Mouse (Mus musculus): ENCODE results near the gene Lypd6b. TPM values are rescaled to one million over a fixed set of nuclear protein-coding genes. Genes with fewer than 3 reads are reported as not detected.

Lypd6b gene
- polyA plus RNA-seq, 1 experiment from 2014 or later = 3.9 TPM

DNA sequence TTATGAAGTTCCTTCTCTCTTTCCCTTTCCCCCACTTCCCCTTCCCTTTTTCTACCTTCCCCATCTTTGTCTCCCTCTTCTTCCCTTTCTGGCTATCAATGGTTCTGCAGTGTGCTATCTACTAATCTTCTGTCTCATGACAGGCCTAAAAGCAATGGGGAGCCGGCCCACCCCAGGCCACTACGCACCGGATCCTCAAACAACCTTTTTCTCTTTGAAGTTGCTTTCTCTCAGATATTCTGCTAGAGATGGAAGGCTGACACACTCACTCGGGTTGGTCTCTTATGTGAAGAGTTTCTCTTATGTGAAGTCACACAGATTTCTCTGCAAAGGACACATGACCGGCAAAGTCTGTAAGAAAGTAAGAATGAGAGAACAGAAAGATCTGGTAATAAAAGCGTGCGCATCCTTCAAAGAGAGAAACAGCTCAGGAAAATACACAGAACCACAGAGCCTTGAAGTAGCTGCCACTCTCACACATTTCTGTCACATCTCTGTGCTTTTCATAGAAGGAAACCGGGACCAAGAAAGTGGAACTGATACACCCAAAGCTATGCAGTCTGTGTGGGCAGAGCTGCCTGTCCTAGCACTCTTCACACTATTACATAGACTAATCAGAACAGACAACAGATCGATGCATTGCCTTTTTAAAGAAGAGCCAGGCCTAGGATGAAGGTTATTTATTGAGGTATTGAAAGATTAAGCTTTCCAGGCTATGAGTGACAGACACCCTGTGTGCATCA, 80.8 kb downstream of the Lypd6b start:
- Histone ChIP-seq H3K27me3 (replicated peaks; ENCODE audit: low read depth, poor library complexity, severe bottlenecking) (peaks cover 4% of the 10 kb centered on the region; the same call in 1 of the 2 replicates), H3K4me1 (no peaks in the 10 kb centered on the region), H3K27ac (replicated peaks) (no peak overlapping the region), H3K36me3 (replicated peaks) (no peaks in the 10 kb centered on the region), H3K4me3 (no peak overlapping the region), H3K9me3 (no peaks in the 10 kb centered on the region)
- DNase-seq (ENCODE audit: low spot score) = no peak
- 89% methylated on average over 9 of the region's 9 CpGs for WGBS

DNA sequence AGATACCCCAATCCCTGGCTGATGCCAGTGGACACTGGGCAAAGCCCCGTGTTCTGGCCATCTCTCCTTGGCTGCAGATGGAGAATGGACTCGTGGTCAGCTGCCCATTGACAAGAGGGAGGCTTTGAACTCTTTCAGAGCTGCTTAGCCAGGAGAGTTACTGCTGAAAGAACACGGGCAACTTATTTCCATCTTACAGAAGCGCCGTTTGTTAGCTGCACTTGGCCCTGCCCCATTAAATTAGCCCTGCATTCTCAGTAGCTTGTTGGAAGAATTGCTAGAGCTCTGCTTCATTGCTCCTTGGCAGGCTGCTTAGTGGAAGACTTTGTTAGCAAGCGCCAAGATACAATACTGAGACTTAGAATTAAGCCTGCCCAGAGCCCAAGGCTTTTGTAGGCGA, 81.6 kb downstream of the Lypd6b start:
- Histone ChIP-seq H3K4me1 (no peaks in the 10 kb centered on the region), H3K36me3 (replicated peaks) (no peaks in the 10 kb centered on the region), H3K27ac (replicated peaks) (no peak overlapping the region), H3K4me3 (no peak overlapping the region), H3K9me3 (0 out of 2 replicates have a peak, but pooled peaks cover 2% of the 10 kb centered on the region), H3K27me3 (replicated peaks; ENCODE audit: low read depth, poor library complexity, severe bottlenecking) (no peaks in the 10 kb centered on the region)
- WGBS = 82% methylated on average over 7 of the region's 7 CpGs
- DNase-seq (ENCODE audit: low spot score) = no peak

DNA sequence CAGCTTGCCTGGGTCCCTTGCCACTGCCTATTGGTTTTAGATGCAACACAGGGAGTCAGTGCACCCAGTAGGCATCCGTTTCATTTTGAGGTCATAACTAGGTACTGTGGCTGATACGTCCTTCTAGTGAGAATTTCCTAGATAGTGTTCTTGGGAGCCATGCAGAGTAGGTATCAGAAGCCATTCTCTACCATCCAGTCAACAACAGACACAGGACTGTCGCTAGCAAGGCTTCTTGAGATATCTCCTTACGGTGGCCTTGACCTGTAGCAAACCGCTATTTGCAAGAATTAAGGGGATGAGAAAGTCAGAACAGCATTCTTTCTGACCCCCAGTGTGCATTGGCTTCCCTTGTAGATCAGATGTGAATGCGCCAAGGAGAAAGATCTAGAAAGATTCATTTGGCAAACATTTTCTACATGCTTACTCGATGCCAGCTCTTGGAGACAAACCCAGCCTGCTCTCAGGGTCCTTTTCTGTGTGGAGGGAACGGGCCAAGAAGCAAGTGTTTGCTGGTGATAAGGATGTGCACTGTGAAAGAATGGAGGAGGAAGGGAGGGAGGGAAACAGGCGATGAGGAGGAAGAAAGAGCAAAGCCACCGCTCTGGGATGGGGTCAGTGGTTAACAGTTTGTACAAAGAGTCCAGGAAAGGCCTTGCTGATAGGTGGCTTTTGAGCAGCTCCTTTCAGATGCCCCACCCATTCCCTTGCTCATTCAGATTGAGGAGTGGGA, 82.5 kb downstream of the Lypd6b start:
- WGBS = 90% methylated on average over 10 of the region's 10 CpGs
- Histone ChIP-seq H3K4me1 (no peaks in the 10 kb centered on the region), H3K36me3 (replicated peaks) (no peaks in the 10 kb centered on the region), H3K9me3 (0 out of 2 replicates have a peak, but pooled peaks cover 2% of the 10 kb centered on the region), H3K27me3 (replicated peaks; ENCODE audit: low read depth, poor library complexity, severe bottlenecking) (no peaks in the 10 kb centered on the region), H3K27ac (replicated peaks) (no peak overlapping the region), H3K4me3 (no peak overlapping the region)
- DNase-seq (ENCODE audit: low spot score) = no peak

DNA sequence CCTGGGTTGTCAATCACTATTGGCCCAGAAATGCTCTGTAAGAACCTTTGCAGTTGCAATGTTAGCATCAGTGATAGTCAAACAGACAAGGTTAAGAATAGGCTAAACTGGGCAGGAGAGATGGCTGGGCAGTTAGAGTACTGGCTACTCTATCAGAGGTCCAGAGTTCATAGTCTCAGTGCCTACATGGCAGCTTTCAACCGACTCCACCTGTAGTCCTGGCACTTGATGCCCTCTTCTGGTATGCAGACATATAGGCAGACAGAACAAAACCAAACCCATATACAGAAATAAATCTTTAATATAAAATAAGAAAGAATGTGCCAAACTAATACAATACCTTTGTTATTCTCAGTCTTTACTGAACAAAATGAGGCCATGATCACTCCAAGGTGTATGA, 83.5 kb downstream of the Lypd6b start:
- no peak overlapping the region for H3K4me3 ChIP-seq
- DNase-seq (ENCODE audit: low spot score) = no peak
- 83% methylated on average over 1 of the region's 1 CpGs for WGBS
- H3K27me3 ChIP-seq (replicated peaks; ENCODE audit: low read depth, poor library complexity, severe bottlenecking) = no peaks in the 10 kb centered on the region
- no peaks in the 10 kb centered on the region for H3K4me1 ChIP-seq
- H3K9me3 ChIP-seq = 0 out of 2 replicates have a peak, but pooled peaks cover 2% of the 10 kb centered on the region
- H3K36me3 ChIP-seq (replicated peaks) = no peaks in the 10 kb centered on the region
- H3K27ac ChIP-seq (replicated peaks) = no peak overlapping the region

DNA sequence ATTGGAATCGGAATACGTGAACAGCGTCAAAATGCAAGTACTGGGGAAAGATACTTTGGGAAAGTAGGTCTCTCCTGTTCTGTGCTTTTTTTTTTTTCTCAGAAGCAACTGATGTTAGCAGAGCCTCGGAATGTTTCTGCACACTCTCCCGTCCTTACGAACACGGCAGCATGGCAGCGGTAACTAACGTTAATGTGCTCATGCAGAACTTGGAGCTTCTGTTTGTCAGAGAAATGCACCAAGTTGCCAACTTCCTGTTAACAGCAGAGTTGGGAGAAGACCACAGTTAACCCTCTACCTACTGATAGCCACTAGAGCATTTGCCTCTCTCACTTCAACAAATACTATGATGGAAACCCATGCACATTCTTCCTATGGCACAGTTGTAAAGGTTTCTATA, 93.0 kb downstream of the Lypd6b start:
- no peaks in the 10 kb centered on the region for H3K27me3 ChIP-seq (replicated peaks; ENCODE audit: low read depth, poor library complexity, severe bottlenecking)
- no peaks in the 10 kb centered on the region for H3K9me3 ChIP-seq
- peaks cover 17% of the 10 kb centered on the region for H3K4me1 ChIP-seq
- no peak overlapping the region for H3K4me3 ChIP-seq
- no peak overlapping the region for H3K27ac ChIP-seq (replicated peaks)
- WGBS = 84% methylated on average over 9 of the region's 9 CpGs
- no peak for DNase-seq (ENCODE audit: low spot score)
- no peaks in the 10 kb centered on the region for H3K36me3 ChIP-seq (replicated peaks)

DNA sequence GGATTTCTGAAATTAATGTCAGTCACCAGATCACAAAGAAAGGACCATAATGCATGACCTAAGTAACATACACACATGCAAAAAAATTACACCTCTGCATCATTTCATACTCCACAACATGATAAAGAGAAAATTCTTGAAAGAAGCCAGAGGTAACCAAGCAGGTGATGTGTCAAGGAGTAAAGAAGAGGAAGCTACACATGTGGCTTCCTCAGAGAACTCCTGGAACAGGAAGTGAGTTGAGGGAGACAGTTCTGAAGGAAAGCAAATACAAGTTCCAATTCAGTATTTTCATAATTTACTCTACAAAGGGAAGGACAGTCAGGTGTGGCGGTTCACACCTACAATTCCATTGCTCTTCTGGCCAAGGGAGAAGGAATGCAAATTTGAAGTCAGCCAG, 93.5 kb downstream of the Lypd6b start:
- no peak for DNase-seq (ENCODE audit: low spot score)
- Histone ChIP-seq H3K27me3 (replicated peaks; ENCODE audit: low read depth, poor library complexity, severe bottlenecking) (no peaks in the 10 kb centered on the region), H3K9me3 (no peaks in the 10 kb centered on the region), H3K4me1 (peaks cover 17% of the 10 kb centered on the region), H3K4me3 (no peak overlapping the region), H3K36me3 (replicated peaks) (no peaks in the 10 kb centered on the region), H3K27ac (replicated peaks) (no peak overlapping the region)
- WGBS = 95% methylated on average over 1 of the region's 1 CpGs

DNA sequence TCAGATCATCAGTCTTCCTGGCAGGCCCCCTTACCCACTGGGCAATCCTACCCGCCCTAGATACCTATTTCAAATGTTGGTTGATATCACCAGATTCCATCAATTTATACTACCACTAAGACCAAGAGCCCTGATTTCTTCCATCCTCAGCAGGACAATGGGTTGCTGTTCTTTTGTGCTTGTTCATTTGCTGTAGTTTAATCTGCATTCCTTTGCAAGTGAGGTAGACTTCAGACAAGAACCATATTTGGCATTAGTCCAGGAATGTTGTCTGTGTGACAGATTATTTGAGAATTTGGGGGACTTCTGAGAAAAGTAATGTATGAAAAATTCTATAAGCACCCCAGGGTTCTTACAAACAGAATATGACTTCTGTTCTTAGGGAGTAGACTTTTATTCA, 95.0 kb downstream of the Lypd6b start:
- Histone ChIP-seq H3K36me3 (replicated peaks) (no peaks in the 10 kb centered on the region), H3K27me3 (replicated peaks; ENCODE audit: low read depth, poor library complexity, severe bottlenecking) (no peaks in the 10 kb centered on the region)
- WGBS = 96% methylated on average over 1 of the region's 1 CpGs

DNA sequence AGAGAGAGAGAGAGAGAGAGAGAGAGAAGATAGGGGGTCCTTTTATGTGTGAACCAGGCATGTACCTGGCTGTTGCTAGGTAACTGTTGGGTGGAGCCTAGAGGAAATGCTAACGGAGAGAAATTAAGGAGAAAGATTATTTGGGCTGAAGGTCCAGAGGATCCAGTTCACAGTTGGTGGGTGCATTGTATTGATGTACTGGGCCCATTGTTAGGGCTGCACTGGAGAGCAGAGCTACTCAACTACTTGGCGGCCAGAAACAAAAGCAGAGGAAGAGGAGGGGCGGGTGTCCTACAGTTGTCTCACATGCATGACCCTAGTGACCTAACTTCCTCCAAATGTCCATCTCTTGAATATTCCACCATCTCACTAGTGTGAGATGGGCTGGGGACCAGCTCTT, 96.5 kb downstream of the Lypd6b start:
- H3K27me3 ChIP-seq (replicated peaks; ENCODE audit: low read depth, poor library complexity, severe bottlenecking) = no peaks in the 10 kb centered on the region
- DNase-seq (ENCODE audit: low spot score) = no peak
- WGBS = 38% methylated on average over 3 of the region's 3 CpGs
- no peak overlapping the region for H3K4me3 ChIP-seq
- peaks cover 21% of the 10 kb centered on the region for H3K4me1 ChIP-seq
- no peak overlapping the region for H3K27ac ChIP-seq (replicated peaks)
- H3K9me3 ChIP-seq = no peaks in the 10 kb centered on the region
- no peaks in the 10 kb centered on the region for H3K36me3 ChIP-seq (replicated peaks)

More for the DNA sequence above, 95.0 kb downstream of the Lypd6b start:
- Histone ChIP-seq H3K9me3 (no peaks in the 10 kb centered on the region), H3K4me1 (peaks cover 24% of the 10 kb centered on the region), H3K27ac (replicated peaks) (no peak overlapping the region), H3K4me3 (no peak overlapping the region)
- DNase-seq (ENCODE audit: low spot score) = no peak

DNA sequence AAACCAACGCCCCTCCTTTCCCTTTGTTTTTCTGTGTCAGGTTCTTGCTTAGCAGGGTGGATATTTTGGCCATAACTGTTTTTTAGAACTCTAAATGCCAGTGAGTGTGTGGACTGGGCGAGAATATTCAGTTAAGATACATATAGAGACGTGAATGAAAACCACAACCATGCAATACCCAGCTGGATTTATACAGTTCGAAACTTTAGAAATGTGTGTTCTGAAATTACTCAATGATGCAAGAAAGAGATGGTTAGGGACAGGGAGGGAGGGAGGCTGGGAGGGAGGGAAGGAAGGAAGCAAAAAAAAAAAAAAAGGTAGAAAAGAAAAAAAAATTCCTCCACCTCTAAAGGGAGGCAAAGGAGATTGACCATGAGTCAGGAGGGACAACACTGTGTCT, 98.7 kb downstream of the Lypd6b start:
- 88% methylated on average over 4 of the region's 4 CpGs for WGBS
- no peaks in the 10 kb centered on the region for H3K27me3 ChIP-seq (replicated peaks; ENCODE audit: low read depth, poor library complexity, severe bottlenecking)
- H3K9me3 ChIP-seq = no peaks in the 10 kb centered on the region
- H3K27ac ChIP-seq (replicated peaks) = no peak overlapping the region
- H3K4me1 ChIP-seq = peaks cover 22% of the 10 kb centered on the region
- no peaks in the 10 kb centered on the region for H3K36me3 ChIP-seq (replicated peaks)
- H3K4me3 ChIP-seq = no peak overlapping the region
- DNase-seq (ENCODE audit: low spot score) = no peak

DNA sequence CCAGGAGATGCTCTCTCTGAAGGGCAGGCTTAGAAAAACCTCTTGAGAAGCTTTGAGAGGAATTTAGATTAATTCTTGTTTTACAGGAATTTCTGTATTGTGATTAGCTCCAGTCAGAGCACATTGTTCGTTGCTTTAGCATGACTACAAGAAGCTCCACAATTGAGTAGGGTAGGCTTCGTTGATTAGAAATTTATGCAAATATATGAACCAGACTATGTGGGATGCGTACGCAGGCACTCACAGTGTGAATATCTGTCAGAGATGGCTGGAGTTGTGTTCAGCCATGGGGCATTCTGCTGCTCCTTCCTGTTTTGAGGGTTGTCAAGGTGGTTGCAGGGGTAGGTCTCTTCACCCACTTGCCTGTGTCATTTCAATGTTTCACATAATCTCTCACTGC, 100.9 kb downstream of the Lypd6b start:
- 86% methylated on average over 4 of the region's 4 CpGs for WGBS
- DNase-seq (ENCODE audit: low spot score) = no peak
- H3K4me3 ChIP-seq = no peak overlapping the region
- no peaks in the 10 kb centered on the region for H3K9me3 ChIP-seq
- H3K27me3 ChIP-seq (replicated peaks; ENCODE audit: low read depth, poor library complexity, severe bottlenecking) = no peaks in the 10 kb centered on the region
- peaks cover 21% of the 10 kb centered on the region for H3K4me1 ChIP-seq
- H3K27ac ChIP-seq (replicated peaks) = no peak overlapping the region
- no peaks in the 10 kb centered on the region for H3K36me3 ChIP-seq (replicated peaks)

DNA sequence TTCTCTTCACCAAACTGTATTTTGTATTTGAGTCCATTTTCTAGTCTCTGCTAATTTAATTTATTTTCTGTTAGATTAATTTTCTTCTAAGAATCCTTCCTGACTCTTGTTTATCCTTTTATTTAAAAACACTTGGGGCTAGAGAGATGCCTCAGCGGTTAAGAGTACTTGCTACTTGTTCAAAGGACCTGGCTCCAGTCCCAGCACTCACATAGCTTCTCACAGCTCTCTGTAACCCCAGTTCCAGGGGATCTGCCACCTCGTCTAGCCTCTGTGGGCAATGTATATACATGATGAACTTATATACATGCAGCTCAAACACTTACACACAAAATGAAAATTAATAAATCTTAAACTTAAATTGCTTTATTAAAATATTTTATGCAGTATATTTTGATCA, 103.2 kb downstream of the Lypd6b start:
- no peak overlapping the region for H3K27ac ChIP-seq (replicated peaks)
- WGBS = 68% methylated on average over 2 of the region's 2 CpGs
- peaks cover 13% of the 10 kb centered on the region; the same call in 1 of the 2 replicates for H3K4me1 ChIP-seq
- H3K9me3 ChIP-seq = no peaks in the 10 kb centered on the region
- H3K4me3 ChIP-seq = no peak overlapping the region
- no peak for DNase-seq (ENCODE audit: low spot score)
- no peaks in the 10 kb centered on the region for H3K36me3 ChIP-seq (replicated peaks)
- H3K27me3 ChIP-seq (replicated peaks; ENCODE audit: low read depth, poor library complexity, severe bottlenecking) = no peaks in the 10 kb centered on the region

DNA sequence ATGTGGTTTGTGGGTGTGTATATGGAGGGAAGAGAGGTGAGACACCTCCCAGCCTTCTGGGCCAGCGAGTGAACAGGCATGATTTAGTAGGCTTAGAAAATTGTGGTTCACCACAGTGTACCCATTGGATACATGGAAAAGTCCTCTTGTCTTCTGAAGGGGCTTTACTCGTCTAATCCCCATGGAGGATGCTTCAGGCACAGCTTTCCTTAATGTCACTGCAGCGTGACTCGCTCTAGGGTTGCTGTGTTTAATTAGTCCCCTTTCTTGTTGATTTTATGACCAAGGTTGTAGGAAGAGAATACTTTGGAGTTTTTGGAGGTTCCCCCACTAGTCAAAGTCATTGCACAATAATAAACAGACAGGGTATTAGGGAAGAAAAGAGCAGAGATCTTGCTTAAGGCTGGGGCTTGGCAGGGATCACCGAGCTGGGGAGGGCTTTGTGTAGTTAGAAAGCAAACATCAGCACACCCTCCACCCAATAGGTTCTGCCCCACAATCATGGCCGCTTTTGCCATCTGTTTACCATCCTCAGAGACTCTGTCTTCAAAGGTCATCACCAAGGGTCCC, 122.4 kb downstream of the Lypd6b start:
- Histone ChIP-seq H3K27me3 (replicated peaks; ENCODE audit: low read depth, poor library complexity, severe bottlenecking) (no peaks in the 10 kb centered on the region), H3K4me3 (no peak overlapping the region), H3K36me3 (replicated peaks) (no peaks in the 10 kb centered on the region), H3K4me1 (peaks cover 29% of the 10 kb centered on the region), H3K9me3 (no peaks in the 10 kb centered on the region), H3K27ac (replicated peaks) (no peak overlapping the region)
- 57% methylated on average over 6 of the region's 6 CpGs for WGBS
- no peak for DNase-seq (ENCODE audit: low spot score)
